Mouse (Mus musculus): ENCODE measurements around the gene Sms. TPM values are rescaled to one million over a fixed set of nuclear protein-coding genes. Genes with fewer than 3 reads are reported as not detected.

The Sms gene
- 66.2 and 72.0 TPM in 2 replicates for polyA plus RNA-seq (2012; rRNA removed)

- peak in 1 of 2 experiments; percentile 26 for DNase-seq (ENCODE audit: extremely low spot score in 1 of 2, low spot score in 1 of 2)
Observed at GRCm38 (mm10) chrX:157491944-157492726, at the start of gene Sms. TSS of gene Sms (minus strand) at chrX:157492287.

DNA sequence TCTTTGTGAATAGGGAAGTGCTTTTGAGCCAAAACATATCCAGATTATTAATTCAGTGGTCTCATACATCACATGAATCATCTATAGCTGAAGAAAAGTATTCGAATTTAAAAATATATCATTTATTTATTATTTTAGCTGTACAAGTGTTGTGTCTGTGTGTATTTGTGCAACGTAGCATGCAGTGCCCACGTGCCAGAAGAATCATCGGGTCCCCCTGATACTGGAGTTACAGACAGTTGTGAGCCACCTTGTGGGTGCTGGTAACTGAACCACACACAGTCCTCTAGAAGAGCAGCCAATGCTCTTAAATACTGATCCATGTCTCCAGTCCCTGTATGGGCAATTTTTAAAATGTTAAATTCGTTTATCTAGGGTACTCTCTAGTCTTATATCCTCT, 14.3 kb upstream of the Sms start:
- no peak for DNase-seq (ENCODE audit: extremely low spot score in 1 of 2, low spot score in 1 of 2)

DNA sequence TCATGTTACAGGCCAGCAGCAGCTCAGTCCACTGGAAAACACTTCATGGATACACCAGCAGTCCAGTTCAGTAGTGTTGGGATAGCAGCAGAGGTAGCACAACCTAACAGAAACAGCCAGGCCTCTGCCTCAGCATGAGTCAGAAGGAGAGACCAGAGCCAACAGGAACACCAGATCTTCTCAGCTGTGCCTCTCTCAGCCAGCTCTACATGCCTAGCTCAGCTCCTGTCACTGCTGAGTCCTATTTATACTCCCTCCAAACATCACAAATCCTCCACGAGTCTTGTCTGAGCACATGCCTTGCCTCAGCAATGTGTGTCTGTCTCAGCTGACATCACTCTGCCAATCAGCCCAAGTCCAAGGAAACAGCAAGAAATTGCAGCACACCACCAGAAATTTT, 12.4 kb upstream of the Sms start:
- no peak for DNase-seq (ENCODE audit: extremely low spot score in 1 of 2, low spot score in 1 of 2)

DNA sequence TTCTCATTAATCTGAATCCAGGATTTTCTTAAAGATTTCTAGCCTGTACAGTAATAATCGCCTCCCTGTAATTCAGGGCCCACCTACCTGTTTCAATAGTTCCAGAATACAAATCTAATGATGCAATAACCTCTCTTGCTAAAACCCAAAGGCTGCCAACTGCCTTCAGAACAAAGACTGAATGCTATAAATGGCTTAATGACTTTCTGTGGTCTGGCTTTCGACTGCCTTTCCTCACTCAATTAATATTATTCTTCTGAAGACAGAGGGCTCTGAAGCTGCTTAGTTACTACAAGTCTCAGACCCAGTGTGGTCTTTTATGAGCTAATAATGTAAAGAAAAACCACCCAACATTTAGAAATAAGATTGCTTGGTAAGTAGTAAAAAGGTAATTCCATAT, 9.8 kb upstream of the Sms start:
- no peak for DNase-seq (ENCODE audit: extremely low spot score in 1 of 2, low spot score in 1 of 2)

- DNase-seq (ENCODE audit: extremely low spot score in 1 of 2, low spot score in 1 of 2) = no peak
Observed at GRCm38 (mm10) chrX:157500004-157500403, 7.9 kb upstream of the Sms start.

- no peak for DNase-seq (ENCODE audit: extremely low spot score in 1 of 2, low spot score in 1 of 2)
Observed at GRCm38 (mm10) chrX:157493159-157493558, 1.1 kb upstream of the Sms start.

DNA sequence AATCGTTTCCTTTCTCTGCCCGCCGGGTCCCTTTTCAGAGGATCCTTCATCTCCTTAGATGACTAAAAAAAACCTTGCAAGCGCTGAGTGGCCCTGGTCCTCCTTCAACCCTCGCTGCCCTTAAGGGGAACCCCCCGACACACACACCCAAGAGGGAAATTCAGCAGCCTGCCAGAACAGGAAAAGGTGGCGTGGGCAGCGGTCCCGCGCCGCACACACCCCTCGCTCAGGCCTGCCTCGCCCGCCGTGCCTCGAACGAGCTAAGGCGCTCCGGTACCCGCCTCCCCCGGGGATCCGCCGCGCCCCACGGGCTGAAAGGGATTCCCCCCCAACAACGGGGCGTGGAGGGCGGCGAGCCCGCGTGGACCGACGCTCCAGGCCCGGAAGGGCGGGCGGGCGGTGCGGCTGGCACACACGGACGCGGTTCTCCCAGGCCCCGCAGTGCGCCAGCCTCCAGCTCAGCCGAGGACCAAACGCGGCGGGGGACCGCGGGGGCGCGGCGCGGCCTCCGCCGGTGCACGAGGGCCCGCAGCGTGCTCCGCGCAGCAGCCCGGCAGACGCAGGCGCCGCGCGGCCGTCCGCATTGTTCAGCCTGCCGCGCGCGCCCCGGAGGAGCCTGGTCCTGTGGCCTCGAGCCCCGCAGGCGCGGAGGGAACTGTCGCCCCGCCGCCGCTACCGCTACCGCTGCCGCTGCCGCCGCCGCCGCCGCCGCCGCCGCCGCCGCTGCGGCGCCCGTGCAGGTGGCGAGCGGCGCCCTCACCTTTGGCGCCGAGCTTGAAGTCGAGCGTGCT, 747 bp downstream of the Sms start:
- peak in 1 of 2 experiments; percentile 19 for DNase-seq (ENCODE audit: extremely low spot score in 1 of 2, low spot score in 1 of 2)

- peak in 1 of 2 experiments; percentile 24 for DNase-seq (ENCODE audit: extremely low spot score in 1 of 2, low spot score in 1 of 2)
Observed at GRCm38 (mm10) chrX:157490769-157491144, 1.3 kb downstream of the Sms start.

- DNase-seq (ENCODE audit: extremely low spot score in 1 of 2, low spot score in 1 of 2) = no peak
Observed at GRCm38 (mm10) chrX:157489871-157490721, 2.0 kb downstream of the Sms start.

DNA sequence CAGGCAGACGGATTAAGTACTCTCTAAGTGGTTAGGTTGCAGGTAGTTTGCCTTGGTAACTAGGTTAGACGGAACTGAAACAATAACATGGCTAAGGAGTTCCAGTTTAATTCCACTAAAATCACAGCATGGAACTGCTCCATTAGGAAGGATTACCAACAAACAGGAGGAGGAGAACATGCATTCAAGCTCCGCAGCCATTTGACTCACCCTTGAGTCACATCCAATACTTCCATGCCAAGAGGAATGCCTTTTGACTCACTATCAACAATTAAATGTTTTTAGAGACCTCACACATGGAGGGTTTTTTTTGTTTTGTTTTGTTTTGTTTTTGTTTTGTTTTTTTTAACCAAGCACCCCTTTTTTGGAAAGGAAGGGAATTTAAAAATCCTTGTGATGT, 3.3 kb downstream of the Sms start:
- no peak for DNase-seq (ENCODE audit: extremely low spot score in 1 of 2, low spot score in 1 of 2)

GRCm38 (mm10) chrX:157486765-157487164, 5.3 kb downstream of the Sms start:
- peak in 1 of 2 experiments; percentile 51 for DNase-seq (ENCODE audit: extremely low spot score in 1 of 2, low spot score in 1 of 2)

- DNase-seq (ENCODE audit: extremely low spot score in 1 of 2, low spot score in 1 of 2) = no peak
Observed at GRCm38 (mm10) chrX:157482842-157483241, 9.2 kb downstream of the Sms start.

DNA sequence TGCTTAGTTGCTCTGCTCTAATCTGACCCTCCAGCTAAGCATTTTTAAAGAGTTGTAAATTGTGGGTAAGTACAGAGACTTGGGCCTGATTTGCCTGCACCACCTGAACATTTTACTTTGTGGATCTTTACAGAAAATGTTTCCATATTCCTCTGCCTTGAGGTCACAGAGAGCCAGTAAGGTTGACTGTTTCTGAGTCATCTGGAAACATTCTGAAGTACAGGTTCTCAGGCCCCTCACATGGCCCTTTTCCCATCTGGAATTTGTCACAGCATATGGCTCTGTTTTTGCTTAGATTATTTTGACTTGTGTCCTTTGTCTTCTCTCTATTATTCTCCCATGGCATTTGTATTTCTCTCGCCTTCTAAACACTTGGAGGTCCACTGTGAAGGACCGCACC, 10.2 kb downstream of the Sms start:
- DNase-seq (ENCODE audit: extremely low spot score in 1 of 2, low spot score in 1 of 2) = no peak

- no peak for DNase-seq (ENCODE audit: extremely low spot score in 1 of 2, low spot score in 1 of 2)
Observed at GRCm38 (mm10) chrX:157477328-157477727, 14.8 kb downstream of the Sms start.

DNA sequence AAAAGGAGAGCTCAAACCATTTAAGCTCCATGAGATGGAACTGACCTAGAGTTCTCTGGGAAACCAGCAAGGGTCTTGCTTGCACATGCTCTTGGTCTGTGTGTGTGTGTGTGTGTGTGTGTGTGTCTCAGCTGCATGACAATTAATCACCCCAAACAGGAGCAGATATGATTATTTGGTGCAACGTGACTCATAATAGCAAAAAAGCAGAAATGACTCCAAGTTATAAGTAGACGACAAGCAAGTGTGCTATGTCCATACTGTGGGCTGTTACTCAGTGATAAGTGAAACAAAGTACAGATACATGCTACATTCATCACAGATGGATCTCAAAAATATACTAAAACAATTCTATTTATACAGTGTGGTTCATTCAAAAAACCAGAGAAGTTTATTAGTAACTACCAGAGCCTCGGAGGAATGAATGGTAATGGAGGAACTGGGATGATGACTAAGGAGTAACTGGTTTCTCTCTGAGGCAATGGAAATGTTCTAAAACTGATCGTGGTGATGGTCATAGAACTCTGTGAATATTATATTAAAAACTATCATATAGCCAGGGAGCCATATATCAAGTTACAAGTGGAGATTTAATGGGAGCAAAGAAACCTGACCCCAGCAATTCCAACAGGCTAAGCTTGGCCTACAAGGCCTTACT, 15.8 kb downstream of the Sms start:
- DNase-seq (ENCODE audit: extremely low spot score in 1 of 2, low spot score in 1 of 2) = no peak

DNA sequence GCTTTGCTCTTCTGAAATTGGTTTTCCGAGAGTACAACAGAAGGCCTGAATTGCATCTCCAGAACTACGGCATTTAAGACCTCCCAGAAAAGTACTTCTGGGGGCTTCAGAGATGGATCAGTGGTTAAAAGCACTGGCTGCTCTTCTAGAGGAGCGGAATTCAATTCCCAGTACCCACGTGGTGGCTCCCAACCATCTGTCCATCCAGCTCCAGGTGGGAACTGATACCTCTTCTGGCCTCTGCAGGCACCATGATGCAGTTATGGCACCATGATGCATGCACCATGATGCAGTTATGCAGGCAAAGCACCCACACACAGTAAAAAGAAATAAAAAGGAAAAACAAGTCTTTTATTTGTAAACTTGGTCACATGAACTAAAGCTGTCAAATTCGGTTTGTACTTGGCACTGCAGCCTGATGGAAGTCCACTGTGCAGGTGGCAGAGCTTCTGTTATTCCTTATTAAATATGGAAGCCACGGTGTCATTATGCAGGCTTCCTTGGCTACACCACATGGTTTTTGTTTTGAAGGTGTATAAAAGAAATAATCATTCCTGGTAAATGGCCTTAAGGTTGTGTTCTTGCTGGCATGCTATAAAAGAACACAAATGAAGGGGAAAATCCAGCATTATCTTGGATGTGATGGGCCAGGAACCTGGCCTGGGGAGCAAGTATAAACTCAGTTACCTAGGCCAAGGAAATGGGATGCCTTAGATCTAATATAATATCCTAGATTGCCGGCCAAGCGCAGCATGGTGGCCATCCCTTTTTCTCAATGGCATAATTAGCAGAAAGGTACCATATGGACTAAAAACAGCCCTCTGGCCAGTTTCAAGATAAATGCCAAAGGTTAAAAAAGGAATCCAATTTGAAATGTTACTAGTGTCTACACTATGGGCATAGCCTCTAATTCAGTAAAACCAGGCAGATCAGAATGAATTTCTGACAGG, 20.1 kb downstream of the Sms start:
- DNase-seq (ENCODE audit: extremely low spot score in 1 of 2, low spot score in 1 of 2) = no peak

DNA sequence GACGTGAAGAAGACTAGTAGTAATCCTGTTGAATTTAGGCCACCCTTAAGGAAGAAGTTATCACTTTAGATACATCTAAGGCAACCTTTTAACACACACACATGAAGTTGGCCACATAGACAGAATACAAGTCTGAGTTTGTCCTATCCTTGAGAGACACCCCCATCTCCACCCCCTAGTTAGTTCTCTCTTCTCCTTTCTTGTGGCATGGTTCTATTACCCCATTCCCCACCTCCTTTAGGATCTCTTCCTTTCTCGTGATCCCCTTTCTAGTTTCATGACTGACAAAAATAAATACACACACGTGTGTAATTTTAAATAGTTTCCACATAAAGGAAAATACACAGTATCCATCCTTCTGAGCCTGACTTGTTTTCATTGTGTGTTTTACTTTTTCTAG, 23.3 kb downstream of the Sms start:
- no peak for DNase-seq (ENCODE audit: extremely low spot score in 1 of 2, low spot score in 1 of 2)

GRCm38 (mm10) chrX:157468055-157468454, 24.0 kb downstream of the Sms start:
- DNase-seq (ENCODE audit: extremely low spot score in 1 of 2, low spot score in 1 of 2) = no peak

DNA sequence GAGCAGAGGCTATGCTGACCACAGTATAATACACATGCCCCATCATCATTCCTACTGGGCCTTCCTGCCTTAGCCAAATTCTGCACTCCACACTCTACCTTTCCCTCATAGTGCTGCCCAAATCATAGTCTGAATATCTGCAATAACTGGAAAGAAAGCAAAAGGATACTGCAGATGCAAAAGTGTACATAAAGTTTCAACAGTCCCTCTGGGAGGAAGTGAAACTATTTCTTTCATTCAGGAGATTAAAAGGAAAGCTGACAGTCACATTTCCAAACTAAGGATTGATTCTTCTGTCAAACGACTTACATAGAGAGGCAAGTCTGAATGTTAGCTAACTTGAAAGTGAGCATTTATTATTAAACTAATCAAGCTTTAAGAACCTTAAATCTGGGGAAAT, 26.1 kb downstream of the Sms start:
- DNase-seq (ENCODE audit: extremely low spot score in 1 of 2, low spot score in 1 of 2) = no peak
